Mouse (Mus musculus) ES-E14 (cell line): ENCODE data around the gene Hsd17b14.

Experiments
- CHD2 ChIP-seq: IDR thresholded peaks from 2 replicates; pipeline ENCODE4 v1.6.1; 2014; ENCODE audit warnings: mild to moderate bottlenecking, low read depth, low read length, inconsistent platforms
- HCFC1 ChIP-seq: IDR thresholded peaks from 2 replicates; pipeline ENCODE4 v1.6.1; 2012; ENCODE audit warnings: low read length, inconsistent platforms, borderline replicate concordance; ENCODE audit not compliant: insufficient read depth
- ZNF384 ChIP-seq: IDR thresholded peaks from 2 replicates; pipeline ENCODE4 v1.6.1; 2012; ENCODE audit warnings: low read depth, low read length, inconsistent platforms

- no peak for TF ChIP-seq ZNF384
- no peak for TF ChIP-seq CHD2
- no peak for TF ChIP-seq HCFC1
Measured at GRCm38 (mm10) chr7:45560843-45561623, 6.3 kb downstream of the Hsd17b14 start.
